Mouse (Mus musculus) liver, embryonic 15.5 days (tissue): Measurements from ENCODE around the gene Dcp1a. TPM values are rescaled to one million over a fixed set of nuclear protein-coding genes. Genes with fewer than 3 reads are reported as not detected.
A peak's percentile ranks its signal among the peaks of the same experiment; 100 is the strongest.

Experiments used
- ATAC-seq: fragments of 200-750 bp; cut with Nextera tagmentation; 2 replicates; pipeline ENCODE4 v1.8.0; 2017; ENCODE audit warnings: moderate number of reproducible peaks, mild to moderate bottlenecking, moderate library complexity; ENCODE audit not compliant: insufficient read depth
- H3K27ac ChIP-seq: fragments of 300-500 bp; sonication (generic); replicated peaks from 2 replicates; pipeline ENCODE4 v1.5.1; 2015; ENCODE audit warnings: mild to moderate bottlenecking, inconsistent platforms
- H3K27me3 ChIP-seq: fragments of 300-500 bp; sonication (generic); 2 replicates; pipeline ENCODE4 v1.6.1; 2015; ENCODE audit warnings: mild to moderate bottlenecking, inconsistent platforms
- H3K36me3 ChIP-seq: fragments of 300-500 bp; sonication (generic); replicated peaks from 2 replicates; pipeline ENCODE4 v1.6.1; 2015; ENCODE audit warnings: moderate library complexity, mild to moderate bottlenecking, inconsistent platforms
- H3K4me1 ChIP-seq: fragments of 300-500 bp; sonication (generic); replicated peaks from 2 replicates; pipeline ENCODE4 v1.6.1; 2015; ENCODE audit warnings: inconsistent platforms
- H3K4me2 ChIP-seq: fragments of 300-500 bp; sonication (generic); 2 replicates; pipeline ENCODE4 v1.6.1; 2015; ENCODE audit warnings: moderate library complexity, mild to moderate bottlenecking, inconsistent platforms
- H3K4me3 ChIP-seq: fragments of 300-500 bp; sonication (generic); replicated peaks from 2 replicates; pipeline ENCODE4 v1.5.1; 2015; ENCODE audit warnings: mild to moderate bottlenecking, inconsistent platforms
- H3K9ac ChIP-seq: fragments of 300-500 bp; sonication (generic); 2 replicates; pipeline ENCODE4 v1.6.1; 2015; ENCODE audit warnings: moderate library complexity, mild to moderate bottlenecking, inconsistent platforms
- H3K9me3 ChIP-seq: fragments of 300-500 bp; sonication (generic); replicated peaks from 2 replicates; pipeline ENCODE4 v1.6.1; 2016; ENCODE audit warnings: inconsistent platforms
- WGBS: fragments of 180-500 bp; shearing (Covaris S2); methylation state at CpG from one replicate; pipeline ENCODE4 v1.1.7; 2015; ENCODE audit warnings: mixed read lengths; ENCODE audit not compliant: insufficient replicate concordance; 5-methylcytosine and 5-hydroxymethylcytosine counted together
- microRNA-seq: library from miRNA; unstranded; fragments of <30 nt; microRNA quantifications from one replicate; pipeline ENCODE4, GENCODE M21; 2016
- polyA plus RNA-seq: library from polyadenylated mRNA; unstranded; fragments of >200 nt; fragmentation: Nextera tagmentation; extraction: Ambion mirVana; gene quantifications from 2 replicates; pipeline ENCODE4 v1.2.1, GENCODE M21; 2015

The Dcp1a gene
- polyA plus RNA-seq, 1 experiment from 2014 or later: 7.7 TPM

DNA sequence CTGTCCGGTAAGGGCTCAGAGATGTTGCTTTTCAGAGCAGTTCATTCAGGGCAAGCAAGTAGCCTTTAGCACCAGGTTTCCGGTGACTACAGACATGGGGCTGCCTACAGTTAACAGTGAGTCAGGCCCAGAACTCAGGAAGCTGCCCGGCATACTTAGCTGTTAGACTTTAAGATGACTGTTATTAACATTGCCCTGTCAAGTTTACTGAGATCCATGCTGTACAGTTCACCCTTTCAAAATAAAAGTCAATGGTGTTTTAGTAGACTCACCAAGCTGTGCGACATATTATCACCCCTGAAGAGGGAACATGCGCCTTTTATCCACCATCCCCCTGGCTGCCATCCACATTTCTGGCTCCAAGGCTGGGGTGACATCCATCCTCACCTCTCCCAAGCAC, 96.9 kb downstream of the Dcp1a start:
- WGBS: 38% methylated on average over 5 of the region's 5 CpGs
- no peak for ATAC-seq
- H3K9ac ChIP-seq: no peak overlapping the region
- H3K36me3 ChIP-seq: peaks cover 50% of the 10 kb centered on the region
- no peak overlapping the region for H3K4me3 ChIP-seq
- H3K9me3 ChIP-seq: no peaks in the 10 kb centered on the region
- no peaks in the 10 kb centered on the region for H3K27me3 ChIP-seq
- peak overlapping the region; percentile 70 for H3K27ac ChIP-seq
- H3K4me2 ChIP-seq: no peak overlapping the region
- peaks cover 35% of the 10 kb centered on the region for H3K4me1 ChIP-seq

Small RNAs within 50 kb of the gene (microRNA-seq; reads per million reads assigned to microRNA genes)
- 10.1 reads per million, percentile 27 among the genes with 10 or more reads in this experiment for gene Mir3076

Other genes with a start within 250 kb of the Dcp1a start
- 0.13 and 0.17 TPM in 2 replicates for gene Cacna1d, start 11.9 kb downstream of the Dcp1a start, polyA plus RNA-seq
- 197 and 199 TPM in 2 replicates for gene Tkt, start 68.8 kb downstream of the Dcp1a start, polyA plus RNA-seq
- gene Prkcd, start 146.7 kb downstream of the Dcp1a start, polyA plus RNA-seq: 20.0 and 21.5 TPM in 2 replicates
- gene Rft1, start 174.8 kb downstream of the Dcp1a start, polyA plus RNA-seq: 3.8 and 4.3 TPM in 2 replicates
- gene Sfmbt1, start 235.3 kb downstream of the Dcp1a start, polyA plus RNA-seq: 12.5 and 12.8 TPM in 2 replicates